In the genomic region with DNA sequence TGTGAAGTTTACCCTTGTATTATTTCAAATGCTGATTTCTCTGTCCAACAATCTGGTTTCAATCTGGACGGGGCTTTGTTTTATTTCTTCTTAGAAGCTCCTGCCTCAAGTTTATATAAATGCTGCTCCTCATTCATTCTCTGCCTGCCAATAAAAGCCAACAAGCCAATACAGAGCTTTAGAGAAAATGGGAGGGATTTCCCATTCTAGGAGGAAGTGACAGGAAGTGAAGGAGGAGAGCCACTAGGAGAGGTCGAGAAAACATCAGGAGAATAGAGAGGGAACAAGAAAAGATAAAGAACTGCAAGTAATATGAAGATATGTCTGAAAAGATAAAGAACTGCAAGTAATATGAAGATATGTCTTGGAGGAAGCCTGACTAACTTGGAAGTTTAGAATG, we compare ENCODE assay signal across 25 mouse cellular contexts.
"Had no signal": no experiment of that assay in that cellular context is flagged by ENCODE, and none has a peak within 500 bp of the region (broad histone marks: within the 10 kb centered on the region; RNA-seq: fewer than 3 reads in every experiment).

No protein-coding gene starts in this region.

- DNase-seq: gastrocnemius, postnatal 14 days; gastrocnemius, postnatal 36 days; heart, adult 18-20 months; heart, postnatal 14 days; heart, postnatal 36 days; kidney, adult 11 months; kidney, adult 2 months; kidney, adult 9 months; kidney, postnatal 14 days; kidney, postnatal 36 days; layer of hippocampus, postnatal 36 days; left cerebral cortex, postnatal 4 days had no signal

- H3K4me1 ChIP-seq: hindbrain, embryonic 13.5 days; kidney, embryonic 15.5 days; limb, embryonic 12.5 days; limb, embryonic 15.5 days; liver, embryonic 12.5 days had no signal

- ATAC-seq: hindbrain, postnatal 0 days; intestine, embryonic 16.5 days; liver, embryonic 12.5 days had no signal

- H3K9me3 ChIP-seq: heart, embryonic 15.5 days; hindbrain, embryonic 13.5 days; hindbrain, embryonic 15.5 days; kidney, embryonic 15.5 days; limb, embryonic 12.5 days; limb, embryonic 15.5 days; liver, embryonic 12.5 days had no signal

- H3K4me3 ChIP-seq: heart, embryonic 13.5 days; heart, embryonic 15.5 days; hindbrain, embryonic 13.5 days; hindbrain, embryonic 15.5 days; kidney, embryonic 15.5 days; limb, embryonic 12.5 days; limb, embryonic 15.5 days; liver, embryonic 12.5 days had no signal

- H3K27ac ChIP-seq: heart, embryonic 13.5 days; heart, embryonic 15.5 days; hindbrain, embryonic 13.5 days; hindbrain, embryonic 15.5 days; hindbrain, postnatal 0 days; kidney, embryonic 15.5 days; kidney, postnatal 0 days; limb, embryonic 12.5 days; limb, embryonic 15.5 days; liver, embryonic 12.5 days; liver, embryonic 14.5 days had no signal

- H3K9ac ChIP-seq: heart, embryonic 13.5 days; heart, embryonic 15.5 days; hindbrain, embryonic 13.5 days; hindbrain, embryonic 15.5 days; kidney, embryonic 15.5 days; limb, embryonic 12.5 days; limb, embryonic 15.5 days; liver, embryonic 12.5 days; liver, embryonic 14.5 days had no signal

- H3K27me3 ChIP-seq: heart, embryonic 13.5 days; heart, embryonic 15.5 days; hindbrain, embryonic 13.5 days; hindbrain, embryonic 15.5 days; kidney, embryonic 15.5 days; limb, embryonic 12.5 days; limb, embryonic 15.5 days; liver, embryonic 12.5 days had no signal

- H3K4me2 ChIP-seq: heart, embryonic 11.5 days; heart, embryonic 13.5 days; heart, embryonic 15.5 days; hindbrain, embryonic 13.5 days; hindbrain, embryonic 15.5 days; kidney, embryonic 15.5 days; limb, embryonic 12.5 days; limb, embryonic 15.5 days; liver, embryonic 12.5 days had no signal
